Mouse (Mus musculus) activated CD4-positive, CD25-positive, alpha-beta regulatory T cell, adult 4 months (primary cell): ENCODE results near the gene Neurl1b. TPM values are rescaled to one million over a fixed set of nuclear protein-coding genes. Genes with fewer than 3 reads are reported as not detected.

ENCODE experiments used
- ATAC-seq: one replicate; pipeline ENCODE4 v1.8.0; 2017
- polyA plus RNA-seq, 2 experiments: library from polyadenylated mRNA; unstranded; fragments of 100-300 nt; shearing (Covaris generic); gene quantifications; one replicate each; pipeline ENCODE4 v1.2.1; 2017

Gene Neurl1b
- polyA plus RNA-seq = under 1 TPM; 0.33 to 0.57 TPM

GRCm38 (mm10) chr17:26414523-26415354, at the start of gene Neurl1b:
Neurl1b (plus strand) TSS chr17:26414829.
- peak; percentile 23 for ATAC-seq

GRCm38 (mm10) chr17:26366792-26367191, 47.8 kb upstream of the Neurl1b start:
- no peak for ATAC-seq

DNA sequence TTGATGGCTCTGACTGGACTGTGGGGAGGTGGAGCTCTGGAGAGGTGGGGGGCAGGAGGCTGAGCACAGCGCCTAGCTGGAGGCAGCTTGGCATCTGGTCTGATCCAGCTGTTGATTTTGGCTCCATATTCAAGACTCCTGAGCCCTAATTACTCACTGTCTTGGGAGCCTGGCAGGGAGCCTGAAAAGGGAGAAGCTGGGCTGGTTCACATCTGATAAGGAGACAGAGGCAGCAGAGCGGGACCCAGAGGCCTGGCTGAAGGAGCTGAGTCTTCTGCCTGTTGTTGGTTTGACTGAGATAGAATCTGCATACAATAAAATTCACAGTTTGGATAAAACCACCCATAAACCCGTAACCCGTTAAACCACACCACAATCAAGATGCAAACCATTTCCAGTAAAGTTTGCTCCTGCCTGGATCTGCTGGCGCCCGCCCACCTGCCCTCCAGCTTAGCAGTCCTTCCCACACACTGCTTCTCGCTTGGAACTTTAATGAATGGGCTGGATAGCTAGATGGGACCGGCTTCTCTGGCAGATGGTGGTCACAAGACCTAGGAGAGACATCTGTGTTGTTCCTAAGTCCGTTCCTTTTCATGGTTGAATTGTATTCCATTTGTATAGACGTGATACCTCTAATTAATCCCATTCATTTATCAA, 46.2 kb upstream of the Neurl1b start:
- no peak for ATAC-seq

GRCm38 (mm10) chr17:26370521-26371245, 43.9 kb upstream of the Neurl1b start:
- no peak for ATAC-seq

GRCm38 (mm10) chr17:26371246-26371535, 43.4 kb upstream of the Neurl1b start:
- no peak for ATAC-seq

DNA sequence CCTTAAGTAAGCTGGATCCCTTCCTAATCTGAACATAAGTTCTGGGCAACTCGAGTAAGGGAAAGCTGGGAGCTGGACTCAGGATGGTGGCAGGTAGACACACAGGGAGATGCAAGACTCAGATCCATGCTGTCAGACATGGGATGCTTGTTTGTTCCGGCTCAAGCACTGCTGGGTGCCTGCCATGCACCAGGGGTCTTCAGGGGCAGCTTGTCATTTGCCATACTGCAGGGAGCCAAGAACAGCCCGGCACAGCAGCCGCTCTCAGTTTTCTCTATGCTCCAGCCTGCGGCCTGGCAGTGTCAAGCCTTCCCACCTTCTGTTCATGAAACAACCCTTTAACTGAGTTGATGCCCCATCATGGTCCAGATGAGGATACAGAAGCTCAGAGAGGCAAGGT, 41.4 kb upstream of the Neurl1b start:
- no peak for ATAC-seq

GRCm38 (mm10) chr17:26376416-26376815, 38.2 kb upstream of the Neurl1b start:
- ATAC-seq = no peak

GRCm38 (mm10) chr17:26376994-26377744, 37.5 kb upstream of the Neurl1b start:
- ATAC-seq = no peak

DNA sequence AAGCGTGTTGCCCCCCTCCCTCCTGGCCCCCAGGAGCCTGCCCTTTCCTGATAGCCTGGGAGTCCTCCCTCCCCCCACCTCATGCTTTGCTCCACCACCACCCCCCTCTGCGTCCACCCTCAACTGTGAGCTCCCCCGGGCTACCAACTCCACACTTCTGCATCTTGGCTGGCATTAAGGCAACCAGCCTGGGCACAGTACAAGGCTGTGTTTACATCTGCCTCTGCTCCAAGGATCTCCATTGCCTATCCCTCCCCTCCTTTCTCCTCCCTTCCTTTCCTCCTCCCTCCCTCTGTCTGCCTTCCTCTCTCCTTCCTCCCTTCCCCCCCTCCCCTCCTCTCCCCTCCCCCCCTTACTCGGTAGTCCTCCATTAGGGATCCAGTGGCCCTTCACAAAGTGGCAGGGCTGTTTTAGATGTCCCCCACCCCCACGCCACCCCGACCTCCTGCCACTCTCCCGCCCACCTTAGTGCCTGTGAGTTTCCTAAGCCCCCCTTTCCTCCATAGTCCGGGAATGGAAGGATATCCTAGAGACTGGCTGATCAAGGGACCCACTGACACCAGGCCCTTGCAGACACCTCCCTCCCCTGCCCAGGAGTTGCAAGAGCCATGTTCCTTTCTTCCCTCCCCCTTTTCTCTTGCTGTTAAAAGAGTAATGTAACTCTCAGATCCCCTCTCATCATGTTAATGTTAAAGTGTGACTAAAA, 34.2 kb upstream of the Neurl1b start:
- no peak for ATAC-seq

DNA sequence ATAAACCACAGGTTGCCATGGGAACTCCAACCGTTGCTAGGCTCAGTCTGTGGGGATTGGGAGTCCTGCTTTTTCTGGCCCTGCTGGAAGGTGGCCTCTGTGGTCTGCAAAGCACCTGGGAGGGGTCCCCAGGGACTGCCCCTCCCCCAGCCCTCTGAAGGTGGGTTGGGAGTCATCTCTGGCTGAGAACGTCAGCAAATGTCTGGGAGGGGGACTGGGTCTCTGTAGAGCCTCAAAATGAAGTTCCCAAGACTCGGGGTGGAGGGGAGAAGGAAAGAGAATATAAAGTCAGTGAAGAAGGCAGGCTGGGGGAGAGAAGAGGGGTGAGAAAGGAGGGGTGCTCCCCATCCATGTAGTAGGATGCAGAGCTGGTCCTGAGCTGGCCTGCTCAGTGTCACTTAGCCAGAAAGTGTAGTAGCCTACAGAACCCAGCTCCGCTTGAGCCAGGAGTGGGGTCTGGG, 33.6 kb upstream of the Neurl1b start:
- ATAC-seq = no peak

DNA sequence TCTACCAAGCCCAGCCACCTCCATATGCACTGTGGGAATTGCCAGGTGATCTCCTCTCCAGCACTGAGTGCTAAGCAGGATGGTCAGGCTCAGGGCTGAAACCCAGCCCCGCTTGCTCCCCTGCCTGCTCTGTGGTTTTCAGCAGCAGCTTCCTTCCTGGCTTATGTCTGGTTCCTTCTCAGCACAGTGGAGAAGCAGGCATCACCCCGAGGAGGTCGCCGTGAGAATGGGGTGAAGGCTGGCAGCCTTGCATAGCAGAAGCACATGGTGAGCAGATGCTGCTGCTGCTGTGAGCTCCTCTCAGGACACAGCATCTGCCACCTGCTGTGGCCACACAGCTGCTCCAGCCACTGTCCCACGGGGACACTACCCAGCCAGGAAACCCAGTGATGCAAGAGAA, 33.0 kb upstream of the Neurl1b start:
- no peak for ATAC-seq

DNA sequence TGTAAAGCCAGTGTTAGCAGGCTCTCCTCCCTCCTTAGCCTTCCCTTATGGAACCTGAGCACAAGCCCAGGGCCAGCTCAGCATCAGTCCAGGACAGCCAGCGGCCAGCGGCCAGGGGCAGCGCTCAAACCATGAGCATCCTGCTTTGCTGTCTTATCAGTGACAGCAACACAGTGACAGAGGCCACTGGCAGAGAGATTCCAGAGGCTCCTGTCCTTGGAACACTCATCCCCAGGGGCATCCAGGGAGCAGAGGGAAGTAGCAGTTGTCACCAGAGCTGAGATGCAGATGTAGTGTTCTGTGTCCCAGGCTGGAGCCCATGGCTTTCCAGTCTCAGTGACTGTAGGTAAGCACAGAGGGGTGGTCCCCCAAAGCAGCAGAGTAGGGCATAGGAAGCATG, 32.5 kb upstream of the Neurl1b start:
- ATAC-seq = no peak

GRCm38 (mm10) chr17:26382687-26383086, 31.9 kb upstream of the Neurl1b start:
- ATAC-seq = no peak

- ATAC-seq = no peak
Measured at GRCm38 (mm10) chr17:26384111-26384510, 30.5 kb upstream of the Neurl1b start.

- ATAC-seq = no peak
Measured at GRCm38 (mm10) chr17:26385252-26386130, 29.1 kb upstream of the Neurl1b start.

GRCm38 (mm10) chr17:26386131-26386481, 28.5 kb upstream of the Neurl1b start:
- no peak for ATAC-seq

DNA sequence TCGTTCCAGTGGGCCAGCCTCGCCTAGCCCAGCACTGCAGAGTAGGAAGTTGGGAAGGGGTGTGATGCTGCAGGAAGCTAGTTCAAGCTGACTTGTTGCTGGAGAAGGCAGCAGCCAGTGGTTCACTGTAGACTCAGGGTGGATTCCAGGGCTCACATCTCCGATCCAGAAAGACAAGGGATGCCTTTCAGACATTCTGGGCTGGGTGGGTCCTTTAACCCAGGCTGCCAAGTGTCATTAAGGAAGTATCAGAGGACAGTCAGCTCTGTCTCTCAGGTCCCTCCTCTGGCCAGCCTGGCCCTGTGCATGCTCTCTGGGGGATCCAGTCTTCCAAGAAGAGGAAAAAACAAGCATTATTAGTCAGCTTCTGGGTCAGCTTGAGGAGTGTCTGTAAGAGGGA, 26.5 kb upstream of the Neurl1b start:
- no peak for ATAC-seq

- no peak for ATAC-seq
Measured at GRCm38 (mm10) chr17:26389241-26389640, 25.4 kb upstream of the Neurl1b start.

- ATAC-seq = no peak
Measured at GRCm38 (mm10) chr17:26390666-26391065, 24.0 kb upstream of the Neurl1b start.

DNA sequence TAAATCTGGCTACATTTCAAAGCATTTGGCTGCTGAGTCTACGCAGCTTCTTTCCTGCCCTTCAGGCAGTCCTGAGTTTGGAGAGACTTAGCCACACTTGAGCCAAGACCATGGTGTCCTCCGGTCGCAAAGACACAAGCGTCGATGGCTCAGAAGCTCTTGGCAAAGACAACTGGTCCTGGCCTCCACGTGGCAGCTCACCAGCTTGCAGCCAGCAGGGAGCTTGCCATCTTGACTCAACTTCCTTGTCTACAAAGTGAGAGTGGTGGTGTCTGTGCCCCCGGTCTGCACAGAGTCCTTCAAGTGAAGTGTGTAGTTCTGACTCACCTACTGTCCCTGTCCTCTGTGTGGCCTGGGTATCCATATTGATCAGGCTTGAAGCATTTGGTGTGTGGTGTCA, 22.3 kb upstream of the Neurl1b start:
- ATAC-seq = no peak

DNA sequence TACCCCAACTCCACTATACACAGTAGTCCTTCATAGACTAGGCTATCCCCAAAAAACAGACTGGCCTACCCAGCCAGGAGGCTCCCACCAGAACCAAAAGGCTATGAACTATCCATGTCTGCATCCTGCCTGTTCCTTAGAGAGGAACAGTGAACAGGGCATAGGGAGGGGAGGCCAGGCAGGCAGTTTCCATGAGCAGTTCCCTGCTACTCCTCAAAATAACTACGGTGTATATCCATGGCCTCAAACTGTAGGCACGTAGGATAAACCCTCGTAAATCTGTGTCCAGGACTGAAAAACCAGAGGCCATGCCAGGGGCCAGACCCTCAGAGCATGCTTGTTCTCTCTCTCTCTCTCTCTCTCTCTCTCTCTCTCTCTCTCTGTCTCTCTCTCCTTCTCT, 17.9 kb upstream of the Neurl1b start:
- ATAC-seq = no peak
